Mouse (Mus musculus) thymus, postnatal 0 days (tissue): ENCODE measurements around the gene Ppt2. TPM values are rescaled to one million over a fixed set of nuclear protein-coding genes. Genes with fewer than 3 reads are reported as not detected.

ENCODE experiments used
- DNase-seq: peaks from one replicate; pipeline ENCODE4 v3.0.0-alpha.2; 2015; ENCODE audit warnings: low spot score
- polyA plus RNA-seq: library from polyadenylated mRNA; unstranded; fragments of >200 nt; fragmentation: Nextera tagmentation; extraction: Ambion mirVana; gene quantifications from 2 replicates; pipeline ENCODE4 v1.2.1, GENCODE M21; 2015

Gene Ppt2
- 38.4 and 45.5 TPM in 2 replicates for polyA plus RNA-seq

GRCm38 (mm10) chr17:34627943-34628643 lies at the start of gene Ppt2:
TSS of gene Ppt2 (minus strand) at chr17:34628510.
- DNase-seq, result peak; percentile 68

DNA sequence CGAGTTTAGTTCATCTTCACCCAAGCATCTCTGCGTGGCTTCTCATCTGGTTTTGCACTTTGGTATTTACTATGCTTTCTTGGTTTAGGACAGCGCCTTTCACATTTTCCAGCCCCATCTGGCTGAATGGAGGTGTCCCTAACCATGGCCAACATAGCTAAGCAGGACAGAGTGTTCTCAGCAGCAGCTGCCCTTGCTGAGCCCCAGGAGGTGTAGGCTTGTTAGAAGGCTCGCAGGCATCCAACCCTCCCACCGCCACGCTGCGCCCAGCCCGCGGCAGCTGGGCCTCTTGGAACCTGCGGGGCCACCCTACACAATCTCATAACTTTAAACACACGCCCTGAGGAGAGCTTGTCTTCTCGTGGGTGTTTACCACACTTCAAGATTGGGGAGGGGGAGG lies 48.4 kb upstream of the Ppt2 start:
- DNase-seq, result no peak

DNA sequence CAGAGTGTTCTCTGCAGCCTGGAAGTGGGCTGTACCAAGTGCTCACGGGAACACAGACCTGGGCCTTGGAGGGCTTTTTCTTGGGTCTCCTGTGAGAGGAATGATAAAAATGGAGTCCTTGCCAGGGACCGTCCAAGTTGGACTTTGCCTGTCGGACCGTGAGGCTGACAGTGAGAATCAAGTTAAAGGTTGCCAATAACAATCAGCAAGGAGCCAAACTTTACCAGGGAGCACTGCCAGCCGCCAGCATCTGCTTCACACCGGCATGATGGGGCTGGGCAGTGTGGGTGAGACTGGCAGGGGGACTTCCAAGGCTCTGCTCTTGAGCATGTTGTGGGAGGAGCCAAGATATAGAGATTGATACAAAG lies 47.8 kb upstream of the Ppt2 start:
- DNase-seq, result no peak

GRCm38 (mm10) chr17:34675205-34676092 lies 47.1 kb upstream of the Ppt2 start:
- no peak for DNase-seq

- DNase-seq, result no peak
Observed at GRCm38 (mm10) chr17:34674524-34675204, 46.4 kb upstream of the Ppt2 start.

DNA sequence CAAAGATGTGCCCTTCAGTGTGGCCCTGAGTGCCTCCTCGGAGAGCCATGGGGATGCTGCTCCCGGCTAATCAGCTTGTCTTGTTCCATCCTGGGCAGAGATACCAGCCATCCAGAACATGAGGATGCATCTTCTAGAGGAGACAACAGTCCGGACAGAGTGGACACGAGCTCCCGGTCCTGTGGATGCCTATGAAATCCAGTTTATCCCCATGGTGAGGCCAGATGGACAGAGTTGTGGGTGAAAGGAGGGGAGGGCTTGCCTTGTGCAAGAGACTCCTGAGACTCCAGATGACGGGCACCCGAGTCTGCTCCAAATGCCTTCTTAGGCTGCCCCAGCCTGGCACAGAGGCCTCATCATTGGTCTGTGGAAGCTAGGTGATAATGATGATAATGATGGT lies 44.8 kb upstream of the Ppt2 start:
- no peak for DNase-seq

DNA sequence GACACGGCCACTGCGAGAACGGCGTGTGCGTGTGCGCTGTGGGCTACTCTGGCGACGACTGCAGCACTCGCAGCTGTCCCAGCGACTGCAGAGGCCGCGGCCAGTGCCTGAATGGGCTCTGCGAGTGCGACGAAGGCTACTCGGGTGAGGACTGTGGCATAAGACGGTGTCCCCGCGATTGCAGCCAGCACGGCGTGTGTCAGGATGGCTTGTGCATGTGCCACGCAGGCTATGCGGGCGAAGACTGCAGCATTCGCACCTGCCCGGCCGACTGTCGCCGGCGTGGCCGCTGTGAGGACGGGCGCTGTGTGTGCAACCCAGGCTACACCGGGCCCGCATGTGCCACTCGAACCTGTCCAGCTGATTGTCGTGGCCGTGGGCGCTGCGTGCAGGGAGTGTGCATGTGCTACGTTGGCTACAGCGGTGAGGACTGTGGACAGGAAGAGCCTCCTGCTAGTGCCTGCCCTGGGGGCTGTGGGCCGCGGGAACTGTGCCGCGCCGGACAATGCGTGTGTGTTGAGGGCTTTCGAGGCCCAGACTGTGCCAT lies 44.0 kb upstream of the Ppt2 start:
- DNase-seq, result no peak

DNA sequence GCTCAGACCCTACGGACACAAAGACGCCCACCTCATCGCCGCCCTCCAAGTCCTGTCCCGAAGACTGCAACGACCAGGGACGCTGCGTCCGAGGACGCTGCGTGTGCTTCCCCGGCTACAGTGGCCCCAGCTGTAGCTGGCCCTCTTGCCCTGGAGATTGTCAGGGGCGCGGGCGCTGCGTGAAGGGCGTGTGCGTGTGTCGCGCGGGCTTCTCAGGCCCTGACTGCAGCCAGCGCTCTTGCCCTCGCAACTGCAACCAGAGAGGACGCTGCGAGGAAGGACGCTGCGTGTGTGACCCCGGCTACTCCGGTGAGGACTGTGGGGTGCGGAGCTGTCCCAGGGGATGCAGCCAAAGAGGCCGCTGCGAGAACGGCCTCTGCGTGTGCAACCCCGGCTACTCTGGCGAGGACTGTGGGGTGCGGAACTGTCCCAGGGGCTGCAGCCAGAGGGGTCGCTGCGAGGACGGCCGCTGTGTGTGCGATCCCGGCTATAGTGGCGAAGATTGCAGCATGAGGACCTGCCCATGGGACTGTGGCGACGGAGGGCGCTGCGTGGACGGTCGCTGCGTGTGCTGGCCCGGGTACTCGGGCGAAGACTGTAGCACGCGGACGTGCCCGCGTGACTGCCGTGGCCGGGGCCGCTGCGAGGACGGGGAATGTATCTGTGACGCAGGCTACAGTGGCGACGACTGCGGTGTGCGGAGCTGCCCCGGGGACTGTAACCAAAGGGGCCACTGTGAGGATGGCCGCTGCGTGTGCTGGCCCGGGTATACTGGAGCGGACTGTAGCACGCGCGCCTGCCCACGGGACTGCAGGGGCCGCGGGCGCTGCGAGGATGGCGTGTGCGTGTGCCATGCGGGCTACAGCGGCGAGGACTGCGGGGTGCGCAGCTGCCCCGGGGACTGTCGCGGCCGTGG lies 43.1 kb upstream of the Ppt2 start:
- DNase-seq, result no peak

GRCm38 (mm10) chr17:34670235-34670634 lies 41.9 kb upstream of the Ppt2 start, which contains the start of gene Tnxb:
TSS of gene Tnxb (plus strand) at chr17:34670535.
- DNase-seq, result no peak

- no peak for DNase-seq
Observed at GRCm38 (mm10) chr17:34664472-34664871, 36.2 kb upstream of the Ppt2 start.

DNA sequence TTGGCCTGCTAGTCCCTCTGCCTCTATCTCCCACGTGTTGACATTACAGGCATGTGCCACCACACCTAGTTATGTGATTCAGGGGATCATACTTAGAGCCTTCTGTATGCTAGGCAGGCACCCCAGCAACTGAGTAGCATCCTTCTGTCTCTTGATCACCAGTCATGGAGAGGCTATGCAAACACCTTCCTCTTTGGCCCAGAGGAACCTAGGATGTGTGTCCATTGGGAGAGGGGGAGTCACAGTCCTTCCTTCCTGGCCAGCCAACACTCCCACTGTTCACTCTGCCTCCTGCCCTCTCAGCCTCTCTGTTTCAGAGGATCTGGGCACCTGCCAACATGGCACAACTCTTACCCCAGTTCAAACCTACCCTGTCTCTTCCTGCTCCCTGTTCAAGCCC lies 35.2 kb upstream of the Ppt2 start:
- DNase-seq, result no peak

- no peak for DNase-seq
Observed at GRCm38 (mm10) chr17:34662978-34663377, 34.7 kb upstream of the Ppt2 start.

DNA sequence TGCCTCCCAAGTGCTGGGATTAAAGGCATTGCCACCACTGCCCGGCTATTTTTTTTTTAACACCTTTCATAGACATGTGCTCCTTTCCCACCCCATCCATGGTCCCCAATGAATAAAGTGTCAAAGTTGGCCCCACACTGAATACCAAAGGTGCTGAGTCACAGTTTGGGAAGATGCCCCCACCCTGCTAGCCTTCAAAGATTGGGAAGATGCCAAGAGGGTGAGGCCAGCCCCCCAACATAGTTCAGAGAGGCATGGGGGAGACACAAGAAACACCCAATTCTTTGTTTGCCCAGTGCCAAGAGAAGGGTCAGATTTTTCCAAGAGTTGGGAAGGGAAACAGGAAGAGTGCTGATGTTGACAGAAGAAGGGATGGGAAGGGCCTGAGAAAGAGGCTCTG lies 34.2 kb upstream of the Ppt2 start:
- no peak for DNase-seq

DNA sequence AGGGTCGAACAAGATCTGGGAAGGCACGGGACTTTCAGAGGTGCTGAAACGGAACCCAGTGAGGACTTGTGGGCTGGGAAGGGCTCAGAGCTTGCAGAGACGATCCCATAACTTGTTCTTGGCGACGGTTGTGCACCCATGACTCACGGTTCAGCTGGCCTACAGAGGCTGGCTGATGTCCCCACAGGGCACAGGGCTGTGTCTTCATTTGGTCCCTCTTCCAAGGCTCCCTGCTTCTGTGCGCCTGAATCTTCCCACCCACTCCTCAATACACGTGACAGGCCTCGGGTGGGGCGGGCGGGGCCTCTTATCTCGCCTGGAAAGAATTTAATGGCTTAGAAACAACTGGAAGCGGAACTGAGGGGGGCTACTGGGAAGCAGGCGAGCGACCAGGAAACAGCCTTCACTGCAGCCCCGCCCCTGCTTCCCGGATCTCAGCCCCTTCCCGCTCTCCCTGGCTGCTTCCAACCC lies 32.8 kb upstream of the Ppt2 start:
- no peak for DNase-seq

- DNase-seq, result no peak
Observed at GRCm38 (mm10) chr17:34660259-34660820, 32.0 kb upstream of the Ppt2 start.

- DNase-seq, result no peak
Observed at GRCm38 (mm10) chr17:34659897-34660214, 31.5 kb upstream of the Ppt2 start.

DNA sequence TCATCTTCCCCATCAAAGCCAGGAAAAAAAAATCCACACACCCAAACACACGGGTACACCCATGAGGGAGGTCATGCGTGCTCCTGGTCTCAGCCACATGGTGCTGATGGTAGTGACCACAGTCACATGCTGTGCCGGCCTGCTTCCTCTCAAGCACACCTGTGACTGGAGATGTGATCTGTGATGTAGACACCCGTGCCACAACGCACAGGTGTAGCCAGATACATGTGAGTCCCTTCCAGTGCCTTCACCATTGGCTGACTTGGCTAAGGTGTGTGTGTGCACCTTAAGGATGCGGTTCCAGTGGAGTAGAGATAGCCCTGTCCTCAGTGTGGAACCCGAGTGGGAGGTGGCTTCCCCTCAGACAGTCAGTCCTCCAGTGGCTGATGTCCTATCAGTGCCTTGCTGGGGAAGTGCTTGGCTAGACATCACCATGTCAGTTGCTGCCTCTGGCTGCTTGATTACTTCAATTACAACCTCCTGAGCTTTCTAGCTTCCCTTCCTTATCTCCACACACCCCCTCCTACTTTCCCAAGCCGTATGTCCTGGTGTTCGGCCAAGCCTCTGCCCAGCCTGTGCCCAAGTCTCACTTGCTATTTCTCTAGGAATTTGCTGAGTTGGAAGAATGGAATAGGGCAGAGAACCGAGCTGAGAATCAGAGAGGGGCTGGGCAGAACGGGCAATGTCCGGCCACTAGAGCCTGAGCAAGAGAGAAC lies 31.0 kb upstream of the Ppt2 start:
- DNase-seq, result no peak

GRCm38 (mm10) chr17:34658591-34658990 lies 30.3 kb upstream of the Ppt2 start:
- DNase-seq, result no peak

GRCm38 (mm10) chr17:34658145-34658544 lies 29.8 kb upstream of the Ppt2 start:
- DNase-seq, result no peak

DNA sequence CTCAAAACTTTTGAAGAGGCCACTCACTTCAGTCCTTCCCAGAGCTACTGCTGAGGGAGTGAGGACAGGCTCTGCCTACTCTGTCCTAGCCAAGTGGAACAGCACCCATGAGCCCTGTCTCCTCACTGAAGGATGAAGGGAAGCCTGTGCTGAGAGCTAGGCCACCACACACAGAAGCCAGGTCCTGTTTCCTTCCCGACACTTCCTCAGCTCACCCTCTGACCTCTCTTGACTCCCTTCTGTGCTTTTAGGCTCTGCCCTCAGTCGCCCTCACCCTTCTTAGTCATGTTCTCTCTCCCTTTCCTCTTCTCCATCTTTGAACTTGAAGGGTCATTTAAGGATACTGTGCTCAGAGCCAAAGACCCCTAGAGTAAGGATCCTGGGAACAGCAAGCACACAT lies 29.0 kb upstream of the Ppt2 start:
- no peak for DNase-seq
